Mouse (Mus musculus): ENCODE measurements around the gene Arl6ip1. TPM values are rescaled to one million over a fixed set of nuclear protein-coding genes. Genes with fewer than 3 reads are reported as not detected.
A peak's percentile ranks its signal among the peaks of the same experiment; 100 is the strongest.
"Not testable (repeated sequence)": the region's sequence is repeated elsewhere in the genome, so short reads cannot be mapped to it uniquely, and the experiment has no call there.

Gene Arl6ip1
- polyA plus RNA-seq (2014; fragmentation: Nextera tagmentation; extraction: Ambion mirVana) = 408 and 423 TPM in 2 replicates

- Histone ChIP-seq H3K36me3 (ENCODE audit: control insufficient read depth, insufficient read depth, low read length) (peaks cover 9% of the 10 kb centered on the region; the same call in 1 of the 2 replicates), H3K4me2 (ENCODE audit: low read depth, severe bottlenecking) (peak within 1 kb of the TSS; percentile 43), H3K27me3 (ENCODE audit: control insufficient read depth, insufficient read depth, low read length) (no peaks in the 10 kb centered on the region), H3K9ac (ENCODE audit: low read length) (peak within 1 kb of the TSS; percentile 76), H3K4me1 (ENCODE audit: control insufficient read depth, insufficient read depth, low read length) (0 out of 2 replicates have a peak, but pooled peaks cover 3% of the 10 kb centered on the region), H3K4me3 (ENCODE audit: low read depth, low read length) (peak within 1 kb of the TSS; percentile 66), H3K27ac (replicated peaks; ENCODE audit: low read depth, low read length) (peak within 1 kb of the TSS; percentile 84), H3K9me3 (ENCODE audit: control insufficient read depth, low read length) (no peaks in the 10 kb centered on the region)
- DNase-seq (ENCODE audit: low spot score) (peak; percentile 98), ATAC-seq (ENCODE audit: insufficient number of reproducible peaks, low FRiP score, low TSS enrichment, low read depth) (peak; percentile 100)
- WGBS = under 1% methylated on average over 39 of the region's 39 CpGs
Observed at GRCm38 (mm10) chr7:118129430-118130041, at the start of gene Arl6ip1. Gene Arl6ip1, minus strand, starts transcription at chr7:118129662.

GRCm38 (mm10) chr7:118175821-118176355 lies 46.4 kb upstream of the Arl6ip1 start:
- Histone ChIP-seq H3K27me3 (ENCODE audit: control insufficient read depth, insufficient read depth, low read length) (no peaks in the 10 kb centered on the region), H3K4me1 (ENCODE audit: control insufficient read depth, insufficient read depth, low read length) (no peaks in the 10 kb centered on the region), H3K27ac (replicated peaks; ENCODE audit: low read depth, low read length) (no peak overlapping the region), H3K9ac (ENCODE audit: low read length) (no peak overlapping the region), H3K36me3 (ENCODE audit: control insufficient read depth, insufficient read depth, low read length) (peaks cover 5% of the 10 kb centered on the region), H3K9me3 (ENCODE audit: control insufficient read depth, low read length) (no peaks in the 10 kb centered on the region), H3K4me3 (ENCODE audit: low read depth, low read length) (no peak overlapping the region), H3K4me2 (ENCODE audit: low read depth, severe bottlenecking) (no peak overlapping the region)
- 90% methylated on average over 1 of the region's 1 CpGs for WGBS
- ATAC-seq (ENCODE audit: insufficient number of reproducible peaks, low FRiP score, low TSS enrichment, low read depth) (no peak), DNase-seq (ENCODE audit: low spot score) (no peak)

GRCm38 (mm10) chr7:118170125-118170524 lies 40.7 kb upstream of the Arl6ip1 start:
- not testable (repeated sequence) for H3K4me1 ChIP-seq (ENCODE audit: control insufficient read depth, insufficient read depth, low read length); H3K27me3 ChIP-seq (ENCODE audit: control insufficient read depth, insufficient read depth, low read length); H3K27ac ChIP-seq (replicated peaks; ENCODE audit: low read depth, low read length); H3K9me3 ChIP-seq (ENCODE audit: control insufficient read depth, low read length); DNase-seq (ENCODE audit: low spot score); H3K36me3 ChIP-seq (ENCODE audit: control insufficient read depth, insufficient read depth, low read length); H3K4me3 ChIP-seq (ENCODE audit: low read depth, low read length); ATAC-seq (ENCODE audit: insufficient number of reproducible peaks, low FRiP score, low TSS enrichment, low read depth); H3K9ac ChIP-seq (ENCODE audit: low read length); H3K4me2 ChIP-seq (ENCODE audit: low read depth, severe bottlenecking)
- 85% methylated on average over 2 of the region's 2 CpGs for WGBS

GRCm38 (mm10) chr7:118163006-118163405 lies 33.5 kb upstream of the Arl6ip1 start:
- peaks cover 11% of the 10 kb centered on the region for H3K36me3 ChIP-seq (ENCODE audit: control insufficient read depth, insufficient read depth, low read length)
- 95% methylated on average over 8 of the region's 8 CpGs for WGBS
- no peak overlapping the region for H3K9ac ChIP-seq (ENCODE audit: low read length)

GRCm38 (mm10) chr7:118160121-118160520 lies 30.7 kb upstream of the Arl6ip1 start:
- H3K9me3 ChIP-seq (ENCODE audit: control insufficient read depth, low read length) = no peaks in the 10 kb centered on the region
- H3K4me3 ChIP-seq (ENCODE audit: low read depth, low read length) = no peak overlapping the region
- ATAC-seq (ENCODE audit: insufficient number of reproducible peaks, low FRiP score, low TSS enrichment, low read depth) (no peak), DNase-seq (ENCODE audit: low spot score) (no peak)
- no peaks in the 10 kb centered on the region for H3K27me3 ChIP-seq (ENCODE audit: control insufficient read depth, insufficient read depth, low read length)
- H3K36me3 ChIP-seq (ENCODE audit: control insufficient read depth, insufficient read depth, low read length) = peaks cover 12% of the 10 kb centered on the region
- no peak overlapping the region for H3K4me2 ChIP-seq (ENCODE audit: low read depth, severe bottlenecking)
- H3K27ac ChIP-seq (replicated peaks; ENCODE audit: low read depth, low read length) = no peak overlapping the region
- H3K4me1 ChIP-seq (ENCODE audit: control insufficient read depth, insufficient read depth, low read length) = no peaks in the 10 kb centered on the region
- H3K9ac ChIP-seq (ENCODE audit: low read length) = no peak overlapping the region
- WGBS = 92% methylated on average over 3 of the region's 3 CpGs

More at GRCm38 (mm10) chr7:118163006-118163405, 33.5 kb upstream of the Arl6ip1 start:
- H3K4me2 ChIP-seq (ENCODE audit: low read depth, severe bottlenecking) = no peak overlapping the region
- H3K4me3 ChIP-seq (ENCODE audit: low read depth, low read length) = no peak overlapping the region
- no peaks in the 10 kb centered on the region for H3K4me1 ChIP-seq (ENCODE audit: control insufficient read depth, insufficient read depth, low read length)
- DNase-seq (ENCODE audit: low spot score) (no peak), ATAC-seq (ENCODE audit: insufficient number of reproducible peaks, low FRiP score, low TSS enrichment, low read depth) (no peak)
- no peak overlapping the region for H3K27ac ChIP-seq (replicated peaks; ENCODE audit: low read depth, low read length)
- no peaks in the 10 kb centered on the region for H3K9me3 ChIP-seq (ENCODE audit: control insufficient read depth, low read length)
- H3K27me3 ChIP-seq (ENCODE audit: control insufficient read depth, insufficient read depth, low read length) = no peaks in the 10 kb centered on the region

DNA sequence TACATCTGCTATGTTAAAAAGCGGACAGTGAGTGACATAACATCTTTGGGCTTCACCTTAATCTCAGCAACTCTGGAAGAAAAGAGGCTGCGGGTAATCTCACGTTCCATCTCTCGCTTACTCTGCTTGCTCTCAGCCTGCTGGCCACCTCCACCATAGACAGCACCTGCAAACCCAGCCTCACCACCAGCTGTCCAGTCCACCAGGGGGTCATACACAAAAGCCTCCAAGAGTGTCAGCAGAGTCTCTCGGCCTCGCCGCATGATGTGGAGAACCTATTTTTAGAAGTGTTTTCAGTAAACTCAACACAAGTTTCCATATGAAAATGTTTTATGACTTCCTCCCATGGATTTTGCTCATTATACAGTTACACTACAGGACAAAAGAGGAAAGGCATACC lies 27.0 kb upstream of the Arl6ip1 start:
- Histone ChIP-seq H3K27ac (replicated peaks; ENCODE audit: low read depth, low read length) (no peak overlapping the region), H3K9me3 (ENCODE audit: control insufficient read depth, low read length) (no peaks in the 10 kb centered on the region), H3K36me3 (ENCODE audit: control insufficient read depth, insufficient read depth, low read length) (peaks cover 24% of the 10 kb centered on the region), H3K4me2 (ENCODE audit: low read depth, severe bottlenecking) (no peak overlapping the region), H3K9ac (ENCODE audit: low read length) (no peak overlapping the region), H3K4me1 (ENCODE audit: control insufficient read depth, insufficient read depth, low read length) (no peaks in the 10 kb centered on the region), H3K27me3 (ENCODE audit: control insufficient read depth, insufficient read depth, low read length) (no peaks in the 10 kb centered on the region), H3K4me3 (ENCODE audit: low read depth, low read length) (no peak overlapping the region)
- ATAC-seq (ENCODE audit: insufficient number of reproducible peaks, low FRiP score, low TSS enrichment, low read depth) (no peak), DNase-seq (ENCODE audit: low spot score) (no peak)
- 95% methylated on average over 7 of the region's 7 CpGs for WGBS

DNA sequence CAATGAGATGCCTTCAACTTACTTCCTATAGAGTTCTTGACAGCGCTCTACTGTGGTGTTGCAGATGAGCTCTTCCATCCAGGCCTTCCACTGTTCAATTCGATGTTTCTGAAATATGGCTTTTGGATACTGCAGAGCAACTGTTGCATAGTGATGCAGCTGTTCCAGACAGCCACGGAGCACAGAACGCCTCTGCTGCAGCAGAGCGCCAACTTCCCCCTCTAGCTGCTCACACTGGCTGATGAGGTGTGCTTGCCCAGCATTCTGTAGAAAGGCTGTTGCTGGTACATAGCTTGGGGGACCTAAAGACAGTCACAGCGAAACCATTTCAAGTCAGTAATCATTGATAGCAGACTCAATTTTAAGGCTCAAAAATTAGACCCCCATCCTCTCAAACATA lies 24.7 kb upstream of the Arl6ip1 start:
- Histone ChIP-seq H3K9ac (ENCODE audit: low read length) (no peak overlapping the region), H3K4me3 (ENCODE audit: low read depth, low read length) (no peak overlapping the region), H3K4me2 (ENCODE audit: low read depth, severe bottlenecking) (no peak overlapping the region), H3K27me3 (ENCODE audit: control insufficient read depth, insufficient read depth, low read length) (no peaks in the 10 kb centered on the region), H3K27ac (replicated peaks; ENCODE audit: low read depth, low read length) (no peak overlapping the region), H3K9me3 (ENCODE audit: control insufficient read depth, low read length) (no peaks in the 10 kb centered on the region), H3K4me1 (ENCODE audit: control insufficient read depth, insufficient read depth, low read length) (no peaks in the 10 kb centered on the region), H3K36me3 (ENCODE audit: control insufficient read depth, insufficient read depth, low read length) (peaks cover 16% of the 10 kb centered on the region; the same call in 1 of the 2 replicates)
- DNase-seq (ENCODE audit: low spot score) = no peak
- 93% methylated on average over 6 of the region's 6 CpGs for WGBS
- no peak for ATAC-seq (ENCODE audit: insufficient number of reproducible peaks, low FRiP score, low TSS enrichment, low read depth)

DNA sequence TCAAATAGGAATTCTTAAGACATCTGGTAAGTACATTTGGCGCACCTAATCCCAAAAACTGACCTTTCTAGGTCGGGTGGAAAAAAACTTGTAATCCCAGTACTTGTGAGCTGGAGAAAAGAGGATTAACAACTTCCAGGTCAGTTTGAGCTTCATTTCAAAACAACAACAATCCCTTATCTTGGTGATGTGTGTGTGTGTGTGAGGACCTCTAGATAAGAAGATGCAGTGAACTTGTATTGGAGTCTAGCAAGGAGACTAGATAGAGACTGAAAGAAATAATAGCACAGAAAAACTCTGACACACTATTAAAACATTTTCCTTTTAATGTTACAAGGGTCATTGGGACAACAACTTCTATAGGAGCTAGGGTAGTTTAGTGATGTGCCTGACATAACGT lies 14.1 kb upstream of the Arl6ip1 start:
- no peak overlapping the region for H3K9ac ChIP-seq (ENCODE audit: low read length)
- WGBS = 87% methylated on average over 3 of the region's 3 CpGs
- no peak overlapping the region for H3K4me2 ChIP-seq (ENCODE audit: low read depth, severe bottlenecking)
- no peaks in the 10 kb centered on the region for H3K4me1 ChIP-seq (ENCODE audit: control insufficient read depth, insufficient read depth, low read length)
- H3K27me3 ChIP-seq (ENCODE audit: control insufficient read depth, insufficient read depth, low read length) = no peaks in the 10 kb centered on the region
- H3K36me3 ChIP-seq (ENCODE audit: control insufficient read depth, insufficient read depth, low read length) = peaks cover 15% of the 10 kb centered on the region; the same call in 1 of the 2 replicates
- DNase-seq (ENCODE audit: low spot score) = no peak
- H3K9me3 ChIP-seq (ENCODE audit: control insufficient read depth, low read length) = no peaks in the 10 kb centered on the region
- H3K4me3 ChIP-seq (ENCODE audit: low read depth, low read length) = no peak overlapping the region
- no peak overlapping the region for H3K27ac ChIP-seq (replicated peaks; ENCODE audit: low read depth, low read length)
- no peak for ATAC-seq (ENCODE audit: insufficient number of reproducible peaks, low FRiP score, low TSS enrichment, low read depth)

Data from limb, embryonic 11.5 days (tissue).